Mouse (Mus musculus) mesoderm, embryonic 11.5 days (tissue): Measurements from ENCODE around the gene Psph.
"Not testable (repeated sequence)": the region's sequence is repeated elsewhere in the genome, so short reads cannot be mapped to it uniquely, and the experiment has no call there.

Experiments used
- DNase-seq: peaks from one replicate; pipeline ENCODE4 v3.0.0-alpha.2; 2012; ENCODE audit warnings: low read depth, low spot score

Psph gene

DNA sequence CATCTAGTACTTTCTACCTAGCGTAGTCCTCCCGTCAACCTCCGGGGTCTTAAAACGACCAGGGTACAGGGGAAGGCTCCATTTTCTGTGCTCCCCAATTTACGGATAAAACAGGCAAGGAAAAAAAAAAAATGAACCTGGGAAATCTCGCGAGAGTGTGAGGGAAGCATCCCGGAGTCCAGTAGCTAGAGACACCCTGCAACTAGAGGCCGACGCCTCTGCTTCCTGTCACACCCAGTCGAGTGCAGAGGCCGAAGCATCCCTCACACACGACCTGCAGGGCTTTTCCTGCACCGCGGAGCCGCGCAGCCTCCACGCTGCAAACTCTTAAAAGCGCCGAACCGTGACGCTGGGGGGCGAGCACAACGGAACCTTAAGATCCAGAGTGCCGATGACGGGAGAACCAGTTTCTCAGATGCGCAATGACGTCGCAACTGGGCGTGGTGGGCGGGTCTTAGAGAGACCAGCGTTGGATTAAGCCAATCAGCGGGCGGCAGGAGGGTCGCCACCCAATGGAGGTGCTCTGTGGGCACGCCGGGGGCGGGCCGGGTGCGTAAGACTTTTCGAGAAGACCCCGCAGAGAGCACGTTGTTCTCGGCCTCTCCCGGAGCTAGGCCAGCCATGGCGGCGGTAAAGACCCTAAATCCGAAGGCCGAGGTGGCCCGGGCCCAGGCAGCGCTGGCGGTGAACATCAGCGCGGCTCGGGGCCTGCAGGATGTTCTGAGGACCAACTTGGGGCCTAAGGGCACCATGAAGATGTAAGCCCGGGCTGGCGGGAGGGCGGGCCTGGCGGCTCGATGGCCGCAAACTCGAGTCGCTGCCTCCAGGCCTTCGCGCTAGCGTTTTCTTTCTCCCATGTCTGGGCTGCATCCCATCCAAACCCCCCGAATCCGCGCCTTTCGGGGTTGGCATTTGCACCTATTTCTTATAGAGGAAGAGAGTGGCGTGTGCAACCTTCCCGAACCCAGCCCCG is at the start of gene Psph:
Gene Psph, minus strand, starts transcription at position 632 of the 973 bp plus-strand sequence.
- peak; percentile 100 for DNase-seq

DNA sequence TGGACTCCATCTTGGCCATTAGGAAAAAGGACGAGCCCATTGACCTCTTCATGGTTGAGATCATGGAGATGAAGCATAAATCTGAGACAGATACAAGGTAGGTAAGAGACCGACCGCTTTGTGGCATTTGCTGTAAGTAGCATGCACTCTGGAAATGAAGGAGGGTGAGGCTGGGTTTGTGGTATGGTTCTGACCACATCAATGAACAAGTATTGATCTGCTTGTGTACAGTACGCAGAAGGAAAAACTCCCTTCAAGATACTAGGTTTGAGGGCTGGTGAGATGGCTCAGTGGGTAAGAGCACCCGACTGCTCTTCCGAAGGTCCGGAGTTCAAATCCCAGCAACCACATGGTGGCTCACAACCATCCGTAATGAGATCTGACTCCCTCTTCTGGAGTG is 3.3 kb upstream of the Psph start:
- not testable (repeated sequence) for DNase-seq

DNA sequence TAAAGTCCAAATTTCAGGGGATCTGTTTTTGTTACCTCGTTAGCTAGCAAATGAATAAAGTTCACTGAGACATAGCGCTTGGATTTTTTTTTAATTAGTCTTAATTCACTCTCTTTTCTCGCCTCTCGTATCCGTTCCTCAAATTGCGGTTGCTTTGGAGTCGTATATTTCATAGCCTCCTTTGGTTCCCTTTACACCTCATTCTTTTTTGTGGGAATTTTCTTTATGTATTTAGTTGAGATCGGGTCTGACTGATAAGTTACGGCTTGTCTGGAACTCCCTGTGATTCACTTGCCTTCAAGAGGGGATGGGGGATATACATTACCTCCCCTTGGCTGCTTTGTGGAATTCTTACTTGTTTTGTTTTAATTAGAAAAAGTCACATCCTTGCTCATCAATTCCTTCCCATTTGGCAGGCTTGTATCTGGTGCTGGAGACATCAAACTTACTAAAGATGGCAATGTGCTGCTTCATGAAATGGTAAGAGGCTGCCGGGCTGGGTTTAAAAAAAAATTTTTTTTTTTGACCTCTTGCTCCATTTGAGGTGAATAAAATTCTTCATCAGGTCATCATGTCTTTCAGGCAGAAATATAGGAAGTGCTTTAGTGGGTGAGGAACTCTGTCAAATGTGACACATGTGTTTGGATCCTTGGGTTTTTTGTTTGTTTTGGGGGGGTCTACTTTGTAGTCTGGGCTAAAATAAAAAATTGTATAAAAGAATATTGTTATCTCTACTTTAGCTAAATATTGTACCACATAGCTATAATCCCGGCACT is 757 bp upstream of the Psph start:
- no peak for DNase-seq

DNA sequence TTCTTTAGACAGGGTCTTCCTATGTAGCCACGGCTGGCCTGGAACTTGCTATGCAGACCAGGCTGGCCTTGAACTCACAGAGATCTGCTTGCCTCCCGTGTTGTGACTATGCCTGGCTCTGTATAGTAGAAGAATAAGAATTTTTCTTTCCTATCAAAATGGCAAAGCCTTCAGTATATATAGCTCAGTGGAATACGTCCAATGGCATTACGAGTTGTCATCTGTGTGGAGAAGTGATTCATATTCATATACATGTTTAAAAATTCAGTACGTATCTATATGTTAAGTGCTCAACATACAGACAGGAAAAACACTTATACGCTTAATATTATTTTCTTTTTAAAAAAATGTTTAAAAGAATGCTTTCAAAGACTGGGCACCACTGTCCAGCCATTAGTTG is 1.1 kb downstream of the Psph start:
- no peak for DNase-seq

GRCm38 (mm10) chr5:129785235-129785870 is 1.9 kb downstream of the Psph start:
- no peak for DNase-seq

GRCm38 (mm10) chr5:129782211-129782610 is 5.0 kb downstream of the Psph start:
- peak; percentile 10 for DNase-seq

- DNase-seq = no peak
Measured at GRCm38 (mm10) chr5:129780131-129780530, 7.1 kb downstream of the Psph start.

GRCm38 (mm10) chr5:129778996-129779716 is 8.1 kb downstream of the Psph start:
- DNase-seq = peak; percentile 83

GRCm38 (mm10) chr5:129778348-129778995 is 8.8 kb downstream of the Psph start:
- no peak for DNase-seq

- no peak for DNase-seq
Measured at GRCm38 (mm10) chr5:129774661-129775060, 12.6 kb downstream of the Psph start.

- not testable (repeated sequence) for DNase-seq
Measured at GRCm38 (mm10) chr5:129773330-129773729, 13.9 kb downstream of the Psph start.

DNA sequence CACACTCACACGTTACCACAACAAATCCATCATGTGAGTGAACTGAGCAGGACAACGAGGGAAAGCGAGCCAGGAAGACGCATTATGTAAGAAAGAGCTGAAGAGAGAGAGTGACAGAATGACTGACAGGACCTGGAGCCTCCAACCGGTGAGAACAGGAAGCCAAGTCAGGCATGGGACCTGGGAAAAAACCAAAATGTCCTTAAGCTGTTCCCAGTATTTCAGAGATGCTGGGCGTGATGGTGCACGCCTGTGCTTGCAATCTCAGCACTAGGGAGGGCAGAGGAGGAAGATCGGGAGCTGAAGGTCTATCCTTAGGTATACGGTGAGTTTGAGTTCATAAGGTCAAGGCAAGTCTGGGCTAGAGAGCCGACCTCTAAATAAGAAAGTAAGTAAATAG is 14.8 kb downstream of the Psph start:
- no peak for DNase-seq

DNA sequence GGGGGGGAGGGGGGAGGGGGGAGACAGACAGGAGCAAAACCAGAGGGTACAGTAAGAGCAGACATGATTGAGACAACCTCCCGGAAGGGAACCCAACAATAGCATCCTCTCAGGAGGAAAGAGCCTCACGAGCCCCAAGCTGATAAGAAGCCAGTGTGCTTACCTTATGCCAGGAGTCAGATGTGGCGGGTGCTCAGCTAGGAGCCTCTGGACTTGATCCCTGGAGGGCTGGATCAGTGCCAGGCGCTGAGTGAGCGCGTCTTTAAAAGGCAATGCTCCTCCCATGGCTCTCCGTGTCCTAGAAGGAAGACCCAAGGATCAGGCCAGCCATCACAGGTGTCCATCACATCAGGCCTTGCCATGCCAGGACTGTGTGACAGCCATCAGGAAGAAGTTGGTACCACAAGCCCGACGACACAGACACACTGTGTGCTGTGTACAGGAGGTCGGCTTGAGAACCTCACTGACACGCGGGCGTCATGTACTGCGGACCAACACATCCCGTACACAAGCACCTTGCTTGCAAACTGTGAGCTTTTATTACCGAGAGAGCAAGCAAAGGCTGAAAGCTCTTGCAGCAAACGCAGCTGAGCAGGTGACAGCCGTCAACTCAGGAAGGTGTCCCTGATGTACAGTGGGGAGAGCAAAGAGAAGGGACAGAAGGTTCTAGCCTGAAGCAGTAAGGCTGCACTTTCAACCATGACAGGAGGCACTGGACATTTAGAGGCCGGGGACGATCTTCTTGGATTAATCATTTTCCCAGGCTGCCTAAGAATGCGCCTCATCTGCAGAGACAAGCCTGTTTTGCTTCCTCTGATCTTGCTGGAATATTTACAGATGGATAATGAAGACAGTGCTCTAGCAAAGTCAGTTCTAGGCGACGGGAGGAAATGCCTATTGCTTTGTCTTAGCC is 16.6 kb downstream of the Psph start:
- no peak for DNase-seq

DNA sequence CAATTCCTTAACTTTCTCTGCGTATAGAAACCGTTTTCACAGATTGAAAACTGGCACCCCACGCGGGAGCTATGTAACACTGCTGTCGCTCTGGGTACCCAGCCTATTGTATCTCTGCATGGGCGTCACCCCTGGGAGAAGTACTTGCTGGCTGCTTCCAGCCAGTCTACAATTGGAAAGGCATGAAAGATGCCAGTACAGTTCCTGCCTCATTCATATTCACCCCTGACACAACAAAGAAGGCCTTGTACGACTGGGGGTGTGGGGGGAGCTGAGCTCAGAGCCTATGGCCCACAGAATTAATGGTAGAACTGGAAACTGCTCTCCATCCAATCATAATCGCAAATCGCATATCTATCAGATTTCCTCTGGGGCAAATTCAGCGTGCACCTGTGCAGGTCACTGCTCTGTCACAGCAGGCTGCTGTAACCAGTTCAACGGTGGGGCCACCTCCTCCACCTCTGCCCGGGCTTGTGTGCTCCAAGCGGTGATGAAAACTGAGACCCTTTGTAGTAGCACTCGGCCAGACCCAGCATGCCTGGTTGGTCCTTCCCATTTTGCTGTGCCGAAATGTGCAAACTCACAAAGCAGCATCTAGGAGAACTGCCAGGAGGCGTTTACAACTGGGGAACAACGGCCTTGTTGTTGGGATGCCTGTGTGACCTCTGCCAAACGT is 25.2 kb downstream of the Psph start:
- peak; percentile 31 for DNase-seq

DNA sequence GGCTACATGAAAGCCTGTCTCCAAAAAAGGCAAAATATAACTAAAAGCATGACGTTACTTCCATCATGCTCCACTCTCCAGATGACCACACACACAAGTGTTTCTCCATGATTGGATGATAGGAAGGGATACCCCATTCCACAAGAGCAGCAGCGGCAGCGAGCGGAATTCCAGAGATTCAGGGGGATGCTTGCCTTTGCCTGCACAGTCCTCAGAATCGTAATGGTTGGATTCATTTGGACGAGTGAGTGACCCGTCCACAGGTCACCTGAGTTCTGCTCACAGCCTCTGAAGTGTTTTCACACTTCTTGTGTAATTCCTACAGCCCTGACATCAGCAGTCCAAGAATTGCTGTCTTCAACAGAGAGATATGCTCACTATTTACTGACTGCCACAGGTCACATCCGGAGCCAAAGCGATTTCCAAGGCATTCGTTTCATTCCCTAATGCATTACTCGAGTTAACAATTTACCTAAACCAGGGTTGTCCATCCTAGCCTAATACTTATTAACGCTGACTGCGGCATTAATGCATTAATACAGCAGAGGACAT is 27.2 kb downstream of the Psph start:
- DNase-seq = no peak

DNA sequence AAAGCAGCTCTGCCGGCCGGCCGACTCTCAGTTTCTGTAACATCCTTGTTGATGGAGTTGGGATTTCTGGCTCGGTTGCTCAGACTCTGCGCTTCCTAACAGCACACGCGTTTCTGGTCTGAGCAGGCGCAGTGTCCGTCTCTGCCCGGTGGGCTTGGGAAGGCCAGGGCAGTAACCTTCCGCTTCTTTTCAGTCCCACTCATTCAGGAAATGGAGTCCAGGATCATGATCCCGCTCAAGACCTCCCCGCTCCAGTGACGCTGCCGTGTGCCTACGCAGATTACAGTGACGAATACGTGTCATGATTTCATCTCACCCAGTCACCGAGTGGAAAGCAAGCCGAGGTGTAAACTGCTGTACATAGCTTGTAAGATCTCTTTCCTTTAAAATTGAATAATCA is 30.4 kb downstream of the Psph start:
- DNase-seq = no peak

GRCm38 (mm10) chr5:129744050-129744449 is 43.2 kb downstream of the Psph start:
- no peak for DNase-seq

GRCm38 (mm10) chr5:129742903-129743488 is 44.3 kb downstream of the Psph start:
- no peak for DNase-seq

- DNase-seq = no peak
Measured at GRCm38 (mm10) chr5:129740976-129741375, 46.3 kb downstream of the Psph start.
